Mouse (Mus musculus) layer of hippocampus, adult 11-12 months (tissue): ENCODE data around the gene Zfp513.

ENCODE experiments used
- DNase-seq: peaks from one replicate; pipeline ENCODE4 v3.0.0; 2022; ENCODE audit warnings: low spot score

Zfp513 gene

DNA sequence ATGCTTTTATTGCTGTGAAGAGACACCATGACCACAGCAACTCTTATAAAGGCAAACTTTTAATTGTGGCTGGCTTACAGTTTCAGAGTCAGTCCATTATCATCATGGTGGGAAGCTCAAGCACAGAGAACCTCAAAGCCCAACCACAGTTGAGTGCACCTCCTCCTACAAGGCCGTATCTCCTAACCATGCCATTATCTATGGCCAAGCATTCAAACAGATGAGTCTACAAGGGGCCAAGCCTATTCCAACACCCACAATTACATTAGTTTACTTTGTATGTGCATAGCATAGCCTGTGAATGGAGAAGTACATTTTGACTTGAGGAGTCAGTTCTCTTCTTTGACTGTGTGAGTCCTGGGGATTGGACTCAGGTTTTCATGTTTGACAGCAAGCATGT, 37.2 kb downstream of the Zfp513 start:
- DNase-seq: no peak

- no peak for DNase-seq
These were observed 39.6 kb downstream of the Zfp513 start for GRCm38 (mm10) chr5:31162462-31162861.

- DNase-seq: peak; percentile 84
These were observed 48.0 kb downstream of the Zfp513 start, which contains the start of gene Mpv17 for GRCm38 (mm10) chr5:31154152-31154553. Gene Mpv17, minus strand, starts transcription at chr5:31154251.

- no peak for DNase-seq
These were observed 48.5 kb downstream of the Zfp513 start for GRCm38 (mm10) chr5:31153516-31154151.

- DNase-seq: no peak
These were observed 50.4 kb downstream of the Zfp513 start for GRCm38 (mm10) chr5:31151746-31152145.

GRCm38 (mm10) chr5:31149781-31150180, 52.3 kb downstream of the Zfp513 start:
- no peak for DNase-seq
